Mouse (Mus musculus): ENCODE data around the gene Plb1. TPM values are rescaled to one million over a fixed set of nuclear protein-coding genes. Genes with fewer than 3 reads are reported as not detected.

Plb1 gene
- not detected for total RNA-seq (2023)

DNA sequence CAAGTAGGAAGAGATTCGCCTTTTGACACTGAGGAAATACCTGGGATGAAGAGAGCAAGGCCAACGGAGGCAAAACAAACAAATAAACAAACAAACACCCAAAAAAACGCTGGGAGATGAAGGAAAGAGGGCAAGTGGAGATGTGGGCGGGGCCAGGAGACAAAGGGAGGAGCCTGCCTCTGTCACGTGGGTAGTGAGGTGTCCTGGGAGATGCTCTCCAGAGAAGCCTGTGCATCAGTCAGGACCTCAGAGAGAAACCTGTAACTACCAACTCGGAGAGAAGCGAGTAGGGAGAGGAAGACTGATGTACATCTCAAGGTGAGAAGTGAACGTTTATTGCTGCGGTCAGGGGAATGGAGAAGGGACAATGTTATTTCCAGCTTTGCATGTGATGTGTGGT is at the start of gene Plb1:
Gene Plb1 (plus strand): TSS at position 235 of the 400 bp plus-strand sequence.

Other genes starting within 250 kb of the Plb1 start
- gene Fosl2, start 96.9 kb upstream of the Plb1 start, total RNA-seq (2023) = 10 to 100 TPM; 26.1 to 35.0 TPM
- 100 to 1,000 TPM; 201 to 206 TPM for gene Ppp1cb, start 226.1 kb downstream of the Plb1 start, total RNA-seq (2023)